ENCODE assay signal across 9 mouse cellular contexts in the genomic region with DNA sequence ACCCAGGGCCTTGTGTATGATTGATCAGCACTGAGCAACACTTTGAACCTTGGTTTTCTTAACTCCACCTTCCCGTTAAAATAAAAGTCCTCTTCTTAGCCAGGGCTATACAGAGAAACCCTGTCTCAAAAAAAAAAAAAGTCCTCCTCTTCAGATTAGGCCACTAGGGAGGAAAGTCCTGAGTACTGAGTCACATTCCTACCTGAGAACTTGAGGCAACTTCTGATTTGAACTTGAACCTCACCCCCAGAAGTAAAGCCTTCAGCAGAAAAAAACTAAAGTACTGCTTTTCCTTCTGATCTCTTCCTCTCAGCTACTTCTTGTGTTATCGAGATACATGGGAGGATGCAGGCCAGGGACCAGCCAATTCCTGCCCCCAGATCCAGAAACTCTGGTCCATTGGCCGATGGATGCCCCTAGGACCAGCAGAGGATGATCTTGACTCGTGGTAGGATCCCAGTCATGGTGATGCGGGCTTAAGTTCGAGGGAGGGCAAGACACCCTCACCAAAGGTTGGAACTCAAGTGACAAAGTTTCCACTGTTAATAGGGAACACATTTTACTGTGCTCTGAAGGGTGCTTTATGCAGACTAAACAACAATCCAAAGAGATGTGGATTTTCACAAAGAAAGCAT. TPM values are rescaled to one million over a fixed set of nuclear protein-coding genes. Genes with fewer than 3 reads are reported as not detected.
DNase-seq lines count a peak whose midpoint lies in the region; ATAC-seq lines count a peak whose summit lies in the region.
"Had no signal": no experiment of that assay in that cellular context is flagged by ENCODE, and none has a peak within 500 bp of the region (broad histone marks: within the 10 kb centered on the region; RNA-seq: fewer than 3 reads in every experiment).

No protein-coding gene starts in this region.

- H3K9me3 ChIP-seq in forebrain, embryonic 13.5 days (replicated peaks), result no peaks in the 10 kb centered on the region
- H3K9me3 ChIP-seq in liver, embryonic 12.5 days (replicated peaks), result no peaks in the 10 kb centered on the region

- H3K9ac ChIP-seq in forebrain, embryonic 13.5 days, result 0 out of 2 replicates have a peak overlapping the region, but pooled peaks have one; percentile 70
- peak overlapping the region; percentile 79 for H3K9ac ChIP-seq in liver, embryonic 12.5 days

- H3K4me1 ChIP-seq in forebrain, embryonic 13.5 days, result peaks cover 38% of the 10 kb centered on the region
- H3K4me1 ChIP-seq in liver, embryonic 12.5 days, result peaks cover 51% of the 10 kb centered on the region

- no peak for ATAC-seq in forebrain, embryonic 13.5 days
- no peak for ATAC-seq in liver, embryonic 12.5 days

- DNase-seq in cerebellum, adult 9-11 months, result peak; percentile 34
- no peak for DNase-seq in cerebellum, postnatal 14 days
- peak; percentile 57 for DNase-seq in 3T3-L1 (ENCODE audit: low read depth, low spot score)
- DNase-seq in embryo, embryonic 10 days (ENCODE audit: low spot score), result no peak
- no peak for DNase-seq in adrenal gland, adult 2 months
- no peak for DNase-seq in cerebellum, postnatal 10 days

- 76% methylated on average over 6 of the region's 6 CpGs for WGBS in forebrain, embryonic 13.5 days
- WGBS in liver, embryonic 12.5 days (ENCODE audit: insufficient replicate concordance), result 74% methylated on average over 6 of the region's 6 CpGs

- peak overlapping the region; percentile 50 for H3K4me3 ChIP-seq in forebrain, embryonic 13.5 days
- H3K4me3 ChIP-seq in liver, embryonic 12.5 days, result peak overlapping the region; percentile 66; the same call in 1 of the 2 replicates

- H3K4me2 ChIP-seq in forebrain, embryonic 13.5 days, result peak overlapping the region; percentile 70
- peak overlapping the region; percentile 94 for H3K4me2 ChIP-seq in liver, embryonic 12.5 days

- peaks cover 32% of the 10 kb centered on the region for H3K27me3 ChIP-seq in forebrain, embryonic 13.5 days
- H3K27me3 ChIP-seq in liver, embryonic 12.5 days (replicated peaks), result 0 out of 2 replicates have a peak, but pooled peaks cover 2% of the 10 kb centered on the region

- peaks cover 33% of the 10 kb centered on the region for H3K36me3 ChIP-seq in forebrain, embryonic 13.5 days (ENCODE audit: poor library complexity, severe bottlenecking)
- H3K36me3 ChIP-seq in liver, embryonic 12.5 days, result peaks cover 44% of the 10 kb centered on the region

- no peak overlapping the region for H3K27ac ChIP-seq in forebrain, embryonic 13.5 days
- peak overlapping the region; percentile 82 for H3K27ac ChIP-seq in liver, embryonic 12.5 days

RNA-seq across cellular contexts. Expression of gene 1700067K01Rik, which starts 2.4 kb away (rescaled TPM):
- 1.00 and 1.2 TPM in 2 replicates for polyA plus RNA-seq in forebrain, embryonic 13.5 days (2015; fragmentation: Nextera tagmentation; extraction: Ambion mirVana)
- polyA plus RNA-seq in liver, embryonic 12.5 days (2016; fragmentation: Nextera tagmentation; extraction: Ambion mirVana), result 0.41 and 0.63 TPM in 2 replicates
- under 1 TPM; 0.21 to 0.46 TPM for total RNA-seq in adrenal gland, adult 2 months (2021)
- polyA plus RNA-seq in adrenal gland, adult 2 months (2012; rRNA removed), result 0.13 and 0.66 TPM in 2 replicates
- total RNA-seq: common myeloid progenitor, adult 5-6 weeks had no signal

RNA-seq across cellular contexts. Expression of gene Samd1, which starts 6.3 kb away (rescaled TPM):
- 9.5 and 10.2 TPM in 2 replicates for polyA plus RNA-seq in forebrain, embryonic 13.5 days (2015; fragmentation: Nextera tagmentation; extraction: Ambion mirVana)
- polyA plus RNA-seq in liver, embryonic 12.5 days (2016; fragmentation: Nextera tagmentation; extraction: Ambion mirVana), result 8.5 and 8.7 TPM in 2 replicates
- 10 to 100 TPM; 27.1 to 45.3 TPM for total RNA-seq in adrenal gland, adult 2 months (2021)
- 32.1 and 37.6 TPM in 2 replicates for polyA plus RNA-seq in adrenal gland, adult 2 months (2012; rRNA removed)

RNA-seq across cellular contexts. Expression of gene 2210011C24Rik, which starts 8.2 kb away (rescaled TPM):
- polyA plus RNA-seq in forebrain, embryonic 13.5 days (2015; fragmentation: Nextera tagmentation; extraction: Ambion mirVana), result 0.37 TPM in 1 of 2 replicates, not detected in the other
- polyA plus RNA-seq in liver, embryonic 12.5 days (2016; fragmentation: Nextera tagmentation; extraction: Ambion mirVana), result not detected in 2 replicates
- total RNA-seq in adrenal gland, adult 2 months (2021), result not detected
- 0.19 and 0.87 TPM in 2 replicates for polyA plus RNA-seq in adrenal gland, adult 2 months (2012; rRNA removed)
- total RNA-seq: common myeloid progenitor, adult 5-6 weeks had no signal

RNA-seq across cellular contexts. Expression of gene Palm3, which starts 17.5 kb away (rescaled TPM):
- 1.9 and 2.1 TPM in 2 replicates for polyA plus RNA-seq in forebrain, embryonic 13.5 days (2015; fragmentation: Nextera tagmentation; extraction: Ambion mirVana)
- polyA plus RNA-seq in liver, embryonic 12.5 days (2016; fragmentation: Nextera tagmentation; extraction: Ambion mirVana), result 0.36 and 0.66 TPM in 2 replicates
- total RNA-seq in adrenal gland, adult 2 months (2021), result 1 to 10 TPM in 1 of 2 experiments, under 1 TPM in 1; 0.26 to 2.5 TPM
- 0.59 and 1.2 TPM in 2 replicates for polyA plus RNA-seq in adrenal gland, adult 2 months (2012; rRNA removed)
- total RNA-seq: common myeloid progenitor, adult 5-6 weeks had no signal

RNA-seq across cellular contexts. Expression of gene Prkaca, which starts 30.9 kb away (rescaled TPM):
- 146 and 148 TPM in 2 replicates for polyA plus RNA-seq in forebrain, embryonic 13.5 days (2015; fragmentation: Nextera tagmentation; extraction: Ambion mirVana)
- polyA plus RNA-seq in liver, embryonic 12.5 days (2016; fragmentation: Nextera tagmentation; extraction: Ambion mirVana), result 81.1 and 82.0 TPM in 2 replicates
- 100 to 1,000 TPM; 269 to 327 TPM for total RNA-seq in adrenal gland, adult 2 months (2021)
- 125 and 154 TPM in 2 replicates for polyA plus RNA-seq in adrenal gland, adult 2 months (2012; rRNA removed)

Comparison
In these comparisons a context has a peak if more than half of its experiments do, and no peak if none do; other contexts are left out.
1. DNase-seq: peak in cerebellum, adult 9-11 months (single experiment) and 3T3-L1 (single experiment); none in cerebellum, postnatal 14 days (0 of 2), embryo, embryonic 10 days (single experiment), adrenal gland, adult 2 months (single experiment) and cerebellum, postnatal 10 days (0 of 2).